Mouse (Mus musculus) central nervous system, embryonic 18 days (tissue): Measurements from ENCODE around the gene Fgfr2. TPM values are rescaled to one million over a fixed set of nuclear protein-coding genes. Genes with fewer than 3 reads are reported as not detected.

Experiments used
- polyA plus RNA-seq: library from polyadenylated mRNA; depleted of rRNA; stranded (reverse); fragments of >200 nt; gene quantifications from 2 replicates; pipeline ENCODE4 v1.2.3, GENCODE M21; 2012; rRNA removed

Gene Fgfr2
- polyA plus RNA-seq, 1 experiment: 33.3 TPM

Other genes starting within 250 kb of the Fgfr2 start
- gene Zranb1, start 192.2 kb downstream of the Fgfr2 start, polyA plus RNA-seq: 32.6 and 34.6 TPM in 2 replicates
- gene Ctbp2, start 1.0 kb upstream of the Fgfr2 start, polyA plus RNA-seq: 79.0 and 80.7 TPM in 2 replicates